8 mouse cellular contexts compared by ENCODE assay signal in the genomic region with DNA sequence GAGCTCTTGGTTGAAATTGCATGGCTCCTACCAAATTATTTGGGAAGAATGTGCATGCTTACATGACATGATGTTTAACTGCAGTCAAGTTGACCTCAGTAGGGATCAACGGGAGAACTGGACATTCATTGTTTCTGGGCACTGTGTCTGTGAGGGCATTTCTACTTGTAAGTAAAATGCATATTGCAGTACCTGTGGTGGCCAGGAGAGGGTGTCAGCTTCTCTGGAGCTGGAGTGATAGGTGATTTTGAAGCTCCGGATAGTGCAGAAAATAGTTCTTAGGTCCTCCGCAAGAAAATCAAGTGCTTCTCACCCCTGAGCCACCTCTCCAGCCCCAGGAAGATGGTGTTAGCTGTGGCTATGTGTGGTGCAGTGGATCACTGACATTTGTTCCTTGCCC.
DNase-seq lines count a peak whose midpoint lies in the region; ATAC-seq lines count a peak whose summit lies in the region.

No protein-coding gene starts in this region.

- intact Hi-C loops in left cerebral cortex, postnatal 4 days (cut with DNase I): no loop called here

- no peak overlapping the region for H3K4me3 ChIP-seq in embryonic facial prominence, embryonic 10.5 days

- WGBS in embryonic facial prominence, embryonic 10.5 days: 57% methylated on average over 3 of the region's 3 CpGs

- no peaks in the 10 kb centered on the region for H3K27me3 ChIP-seq in embryonic facial prominence, embryonic 10.5 days (replicated peaks; ENCODE audit: low read depth, poor library complexity, severe bottlenecking)

- H3K36me3 ChIP-seq in embryonic facial prominence, embryonic 10.5 days (replicated peaks): no peaks in the 10 kb centered on the region

- ATAC-seq in megakaryocyte-erythroid progenitor cell, adult 5-6 weeks (replicated peaks; ENCODE audit: low FRiP score, low TSS enrichment, poor library complexity, severe bottlenecking): no peak

- H3K27ac ChIP-seq in embryonic facial prominence, embryonic 10.5 days (replicated peaks): no peak overlapping the region

- no peaks in the 10 kb centered on the region for H3K4me1 ChIP-seq in embryonic facial prominence, embryonic 10.5 days

- no peaks in the 10 kb centered on the region for H3K9me3 ChIP-seq in embryonic facial prominence, embryonic 10.5 days

- DNase-seq in gastrocnemius, adult 18-20 months (ENCODE audit: low spot score): peak; percentile 5
- DNase-seq in gastrocnemius, adult 8-10 months (ENCODE audit: low spot score in 2 of 2): no peak
- DNase-seq in ovary, postnatal 36 days (ENCODE audit: low spot score): peak; percentile 10
- no peak for DNase-seq in ovary, postnatal 10 days (ENCODE audit: low spot score)
- peak; percentile 61 for DNase-seq in embryonic facial prominence, embryonic 10.5 days (ENCODE audit: low spot score)
- DNase-seq in left cerebral cortex, postnatal 4 days: peak; percentile 72
- DNase-seq in urinary bladder, postnatal 36 days (ENCODE audit: low spot score in 2 of 2): no peak

Comparison
In these comparisons a context has a peak if more than half of its experiments do, and no peak if none do; other contexts are left out.
1. DNase-seq: peak in gastrocnemius, adult 18-20 months (single experiment), ovary, postnatal 36 days (single experiment), embryonic facial prominence, embryonic 10.5 days (single experiment) and left cerebral cortex, postnatal 4 days (single experiment); none in gastrocnemius, adult 8-10 months (0 of 2), ovary, postnatal 10 days (single experiment) and urinary bladder, postnatal 36 days (0 of 2).